Mouse (Mus musculus) adrenal gland, postnatal 36 days (tissue): ENCODE results near the gene Srgap1. TPM values are rescaled to one million over a fixed set of nuclear protein-coding genes. Genes with fewer than 3 reads are reported as not detected.

Experiments
- DNase-seq, 2 experiments: peaks; one replicate each; pipeline ENCODE4 v3.0.0; 2021; ENCODE audit warnings: mixed read lengths in 1 of 2
- total RNA-seq, 2 experiments: library from RNA; stranded (reverse); gene quantifications; 2 replicates each; pipeline ENCODE4 v1.2.3; 2021

Srgap1 gene
- total RNA-seq, 2 experiments from 2014 or later = 1.9 to 3.5 TPM

DNA sequence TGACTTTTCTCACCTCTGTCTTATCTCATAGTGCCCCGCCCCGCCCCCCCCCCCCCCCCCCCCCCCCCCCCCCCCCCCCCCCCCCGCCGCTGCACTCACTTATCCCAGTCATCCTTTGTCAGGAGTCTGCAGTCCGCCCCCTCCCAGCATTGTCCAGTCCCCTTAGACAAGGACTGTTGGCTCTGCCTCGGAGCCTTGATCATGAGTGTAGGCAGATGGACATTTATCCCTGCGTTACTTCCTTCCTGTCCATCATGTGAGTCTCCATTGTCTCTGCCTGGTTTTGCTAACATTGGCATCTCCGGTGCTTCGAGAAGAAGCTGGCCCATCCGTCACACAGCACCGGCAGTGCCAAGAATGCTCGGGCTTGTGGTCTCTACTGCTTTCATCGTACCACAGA is 283.9 kb downstream of the Srgap1 start:
- DNase-seq = no peak

DNA sequence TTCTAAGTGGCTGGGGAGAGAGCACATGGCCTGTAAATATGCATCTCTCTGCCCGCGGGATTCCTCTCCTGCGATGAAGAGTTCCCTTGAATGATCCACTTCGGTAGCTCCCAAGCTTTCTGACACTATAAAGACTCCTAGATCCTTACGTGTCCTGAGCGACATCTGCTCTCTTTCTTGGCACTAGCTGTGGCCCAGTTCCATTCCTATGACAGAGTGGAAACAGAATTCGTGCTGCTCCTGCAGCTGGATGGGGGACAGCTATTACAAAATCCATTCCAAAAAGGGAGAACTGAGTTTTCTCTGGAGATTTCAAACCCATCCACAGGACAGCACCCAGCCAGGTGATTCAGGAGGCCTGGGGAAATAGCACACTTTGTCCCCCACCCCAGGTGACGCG is 285.0 kb downstream of the Srgap1 start:
- DNase-seq = no peak

DNA sequence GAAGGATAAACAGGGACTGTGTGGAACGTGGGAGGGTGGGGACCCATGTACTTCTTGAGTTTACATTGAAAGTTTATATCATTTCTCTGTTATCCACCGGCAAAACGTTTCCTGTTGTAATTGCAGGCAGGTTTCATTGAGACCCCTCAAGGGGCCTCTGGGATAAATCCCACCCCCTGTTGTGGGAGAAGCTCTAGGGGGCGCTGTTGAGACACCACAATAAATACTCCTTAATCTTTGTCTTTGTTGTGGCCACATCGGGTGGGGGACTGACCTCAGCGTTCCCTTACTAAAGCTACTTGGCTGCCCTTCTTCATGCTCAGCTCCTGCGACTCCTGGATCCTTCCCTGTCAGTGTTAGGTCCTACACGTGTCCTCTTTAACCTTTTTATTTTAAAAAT is 288.0 kb downstream of the Srgap1 start:
- DNase-seq = peak in 1 of 2 experiments; percentile 4

DNA sequence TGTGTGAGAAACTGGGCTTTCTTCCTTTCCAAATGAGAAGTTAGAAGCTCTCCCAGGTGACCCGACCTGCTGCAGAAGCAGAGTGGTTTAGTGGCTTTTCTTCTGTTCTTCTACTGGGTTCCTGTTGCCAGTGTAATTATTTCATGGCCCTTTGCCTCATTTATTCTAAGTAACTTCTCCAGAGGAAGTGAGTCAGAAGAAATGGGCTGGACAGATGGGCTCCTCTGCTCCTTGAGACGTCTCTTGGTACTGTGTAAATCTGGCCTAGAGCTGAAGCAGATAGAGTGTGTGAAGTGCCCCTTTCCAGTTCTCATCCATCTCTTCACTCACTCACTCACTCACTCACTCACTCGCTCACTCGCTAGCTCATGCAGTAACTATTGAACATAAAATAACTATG is 290.4 kb downstream of the Srgap1 start:
- no peak for DNase-seq

- no peak for DNase-seq
Observed at GRCm38 (mm10) chr10:121755822-121756221, 291.3 kb downstream of the Srgap1 start.

- DNase-seq = no peak
Observed at GRCm38 (mm10) chr10:121754237-121754636, 292.9 kb downstream of the Srgap1 start.

GRCm38 (mm10) chr10:121750175-121750574 is 296.9 kb downstream of the Srgap1 start:
- DNase-seq = peak; percentile 18 to 27

DNA sequence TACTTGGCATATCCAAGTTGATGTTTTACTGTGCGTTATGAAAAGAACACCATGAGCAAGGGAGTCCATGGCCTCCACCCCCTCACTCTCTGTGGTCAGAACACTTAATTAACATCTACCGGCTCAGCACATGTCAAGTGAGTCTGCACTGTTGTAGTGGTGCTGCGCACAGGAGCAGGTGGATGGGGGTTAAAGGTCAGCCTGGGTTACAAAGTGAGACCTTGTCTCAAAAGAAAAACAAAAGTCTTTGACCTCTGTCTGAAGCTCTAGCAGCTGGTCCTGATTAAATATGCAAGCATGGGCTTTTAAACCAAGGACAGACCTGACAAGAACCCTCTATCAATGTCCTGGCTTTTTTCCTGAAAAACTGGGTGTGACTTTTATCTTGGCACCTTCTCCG is 304.8 kb downstream of the Srgap1 start:
- no peak for DNase-seq

- peak; percentile 91 to 95 for DNase-seq
Observed at GRCm38 (mm10) chr10:121739548-121740505, 307.3 kb downstream of the Srgap1 start, which contains the start of gene BC048403. Gene BC048403, plus strand, starts transcription at chr10:121739937.

- no peak for DNase-seq
Observed at GRCm38 (mm10) chr10:121737256-121737655, 309.9 kb downstream of the Srgap1 start.

DNA sequence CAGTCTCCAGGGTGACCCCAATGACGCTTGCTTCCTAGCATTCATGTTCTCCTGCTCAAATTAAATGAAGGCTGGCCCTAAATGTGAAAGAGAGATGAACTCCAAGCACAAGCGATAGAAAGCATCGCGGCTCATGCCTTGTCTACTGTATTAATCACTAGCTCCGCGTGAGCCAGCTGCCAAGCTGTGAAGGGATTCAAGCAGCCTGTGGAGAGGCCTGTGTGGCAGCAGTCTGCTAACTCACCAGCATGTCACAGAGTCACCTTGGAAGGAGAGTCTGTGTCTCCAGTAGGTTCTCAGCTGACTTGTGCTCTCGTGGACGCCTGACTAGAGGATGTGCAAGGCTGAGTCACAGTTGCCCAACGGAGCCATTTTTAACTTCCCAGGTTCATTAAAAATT is 314.6 kb downstream of the Srgap1 start:
- DNase-seq = no peak

DNA sequence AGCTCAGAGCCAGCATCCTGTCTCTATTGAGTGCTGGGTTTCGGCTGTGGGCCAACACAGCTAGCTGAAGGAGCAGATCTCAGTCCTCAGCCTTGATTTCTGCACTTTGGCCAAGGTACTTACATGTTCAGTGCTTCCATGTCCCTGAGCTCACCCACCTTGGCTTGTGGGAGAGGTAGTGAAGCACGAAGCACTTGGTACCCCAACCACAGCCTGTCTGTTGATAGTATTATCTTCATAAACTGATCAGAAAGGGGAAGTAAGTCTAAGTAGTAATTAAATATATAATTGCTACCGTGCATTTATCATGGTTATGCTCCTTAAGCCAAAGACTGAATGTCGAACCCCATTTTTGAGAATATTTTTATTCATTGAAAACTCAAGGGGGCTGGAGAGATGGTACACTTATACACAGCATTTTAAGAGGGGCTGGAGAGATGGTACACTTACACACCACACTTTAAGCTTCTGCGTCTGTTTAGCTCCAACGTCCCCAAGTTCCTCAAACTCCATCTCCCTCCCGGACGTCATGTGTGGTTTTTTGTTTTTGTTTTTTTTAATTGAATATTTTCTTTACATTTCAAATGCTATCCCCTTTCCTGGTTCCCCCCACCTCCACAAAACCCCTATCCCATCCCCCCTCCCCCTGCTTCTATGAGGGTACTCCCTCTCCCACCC is 315.9 kb downstream of the Srgap1 start:
- no peak for DNase-seq

Other genes with a start within 250 kb of the Srgap1 start
- gene Rxylt1, start 50.1 kb upstream of the Srgap1 start, total RNA-seq = 10 to 100 TPM; 33.8 to 47.4 TPM